Mouse (Mus musculus): ENCODE data around the gene Pced1a. TPM values are rescaled to one million over a fixed set of nuclear protein-coding genes. Genes with fewer than 3 reads are reported as not detected.

Pced1a gene
- polyA plus RNA-seq (2012; rRNA removed) (57.5 and 64.1 TPM in 2 replicates), polyA plus RNA-seq (2014; fragmentation: Nextera tagmentation; extraction: Ambion mirVana) (13.0 and 13.2 TPM in 2 replicates)

- Histone ChIP-seq H3K4me2 (replicated peaks; ENCODE audit: low read depth, low read length, severe bottlenecking) (peak within 1 kb of the TSS; percentile 89), H3K4me1 (ENCODE audit: control insufficient read depth, insufficient read depth, low read length) (peaks cover 17% of the 10 kb centered on the region), H3K9me3 (ENCODE audit: control insufficient read depth, low read length) (no peaks in the 10 kb centered on the region), H3K4me3 (replicated peaks; ENCODE audit: low read length) (peak within 1 kb of the TSS; percentile 71), H3K36me3 (ENCODE audit: control insufficient read depth, insufficient read depth, low read length) (0 out of 2 replicates have a peak, but pooled peaks cover 7% of the 10 kb centered on the region), H3K27ac (replicated peaks; ENCODE audit: low read depth, low read length) (peak within 1 kb of the TSS; percentile 95), H3K9ac (ENCODE audit: low read depth, low read length, severe bottlenecking) (peak within 1 kb of the TSS; percentile 70), H3K27me3 (ENCODE audit: control insufficient read depth, insufficient read depth, low read length) (no peaks in the 10 kb centered on the region)
- ATAC-seq (ENCODE audit: low FRiP score, low read depth), result peak; percentile 97
- peak; percentile 80; the same call in 1 of the 2 replicates for TF ChIP-seq POLR2A (IDR thresholded peaks at IDR 0.05; ENCODE audit: borderline replicate concordance, extremely low read depth, insufficient read depth, insufficient read length)
- WGBS, result under 1% methylated on average over 58 of the region's 58 CpGs
- DNase-seq (ENCODE audit: low spot score), result peak; percentile 90
Observed at GRCm38 (mm10) chr2:130424126-130424853, at the start of gene Pced1a, which contains the start of gene Vps16. Gene Pced1a, minus strand, starts transcription at chr2:130424701. Gene Vps16, plus strand, starts transcription at chr2:130424339.

GRCm38 (mm10) chr2:130472908-130473510, 48.5 kb upstream of the Pced1a start:
- H3K27ac ChIP-seq (replicated peaks; ENCODE audit: low read depth, low read length), result no peak overlapping the region
- WGBS, result 68% methylated on average over 8 of the region's 8 CpGs
- no peak overlapping the region for H3K4me3 ChIP-seq (replicated peaks; ENCODE audit: low read length)
- ATAC-seq (ENCODE audit: low FRiP score, low read depth), result no peak
- DNase-seq (ENCODE audit: low spot score), result no peak
- H3K36me3 ChIP-seq (ENCODE audit: control insufficient read depth, insufficient read depth, low read length), result no peaks in the 10 kb centered on the region; the same call in 1 of the 2 replicates
- H3K9me3 ChIP-seq (ENCODE audit: control insufficient read depth, low read length), result 0 out of 2 replicates have a peak, but pooled peaks cover 3% of the 10 kb centered on the region
- H3K4me2 ChIP-seq (replicated peaks; ENCODE audit: low read depth, low read length, severe bottlenecking), result no peak overlapping the region
- H3K4me1 ChIP-seq (ENCODE audit: control insufficient read depth, insufficient read depth, low read length), result peaks cover 9% of the 10 kb centered on the region; the same call in 1 of the 2 replicates
- no peak overlapping the region for H3K9ac ChIP-seq (ENCODE audit: low read depth, low read length, severe bottlenecking)
- TF ChIP-seq POLR2A (IDR thresholded peaks at IDR 0.05; ENCODE audit: borderline replicate concordance, extremely low read depth, insufficient read depth, insufficient read length), result no peak
- no peaks in the 10 kb centered on the region for H3K27me3 ChIP-seq (ENCODE audit: control insufficient read depth, insufficient read depth, low read length)

- no peak overlapping the region for H3K9ac ChIP-seq (ENCODE audit: low read depth, low read length, severe bottlenecking)
- 85% methylated on average over 2 of the region's 2 CpGs for WGBS
- H3K4me1 ChIP-seq (ENCODE audit: control insufficient read depth, insufficient read depth, low read length), result peaks cover 9% of the 10 kb centered on the region; the same call in 1 of the 2 replicates
- no peak overlapping the region for H3K4me2 ChIP-seq (replicated peaks; ENCODE audit: low read depth, low read length, severe bottlenecking)
- no peak overlapping the region for H3K27ac ChIP-seq (replicated peaks; ENCODE audit: low read depth, low read length)
- ATAC-seq (ENCODE audit: low FRiP score, low read depth) (no peak), DNase-seq (ENCODE audit: low spot score) (no peak)
- no peaks in the 10 kb centered on the region for H3K27me3 ChIP-seq (ENCODE audit: control insufficient read depth, insufficient read depth, low read length)
- no peak for TF ChIP-seq POLR2A (IDR thresholded peaks at IDR 0.05; ENCODE audit: borderline replicate concordance, extremely low read depth, insufficient read depth, insufficient read length)
- no peaks in the 10 kb centered on the region for H3K36me3 ChIP-seq (ENCODE audit: control insufficient read depth, insufficient read depth, low read length)
- H3K4me3 ChIP-seq (replicated peaks; ENCODE audit: low read length), result no peak overlapping the region
- no peaks in the 10 kb centered on the region for H3K9me3 ChIP-seq (ENCODE audit: control insufficient read depth, low read length)
Observed at GRCm38 (mm10) chr2:130469935-130470334, 45.4 kb upstream of the Pced1a start.

GRCm38 (mm10) chr2:130469366-130469765, 44.9 kb upstream of the Pced1a start:
- Histone ChIP-seq H3K4me3 (replicated peaks; ENCODE audit: low read length) (no peak overlapping the region), H3K27ac (replicated peaks; ENCODE audit: low read depth, low read length) (no peak overlapping the region), H3K9ac (ENCODE audit: low read depth, low read length, severe bottlenecking) (no peak overlapping the region), H3K4me1 (ENCODE audit: control insufficient read depth, insufficient read depth, low read length) (peaks cover 9% of the 10 kb centered on the region; the same call in 1 of the 2 replicates), H3K36me3 (ENCODE audit: control insufficient read depth, insufficient read depth, low read length) (no peaks in the 10 kb centered on the region), H3K4me2 (replicated peaks; ENCODE audit: low read depth, low read length, severe bottlenecking) (no peak overlapping the region), H3K27me3 (ENCODE audit: control insufficient read depth, insufficient read depth, low read length) (no peaks in the 10 kb centered on the region), H3K9me3 (ENCODE audit: control insufficient read depth, low read length) (no peaks in the 10 kb centered on the region)
- ATAC-seq (ENCODE audit: low FRiP score, low read depth), result peak; percentile 41; the same call in 1 of the 2 replicates
- TF ChIP-seq POLR2A (IDR thresholded peaks at IDR 0.05; ENCODE audit: borderline replicate concordance, extremely low read depth, insufficient read depth, insufficient read length), result no peak
- 62% methylated on average over 4 of the region's 4 CpGs for whole genome bisulfite sequencing
- peak; percentile 67 for DNase-seq (ENCODE audit: low spot score)

- Histone ChIP-seq H3K4me1 (ENCODE audit: control insufficient read depth, insufficient read depth, low read length) (peaks cover 9% of the 10 kb centered on the region; the same call in 1 of the 2 replicates), H3K27ac (replicated peaks; ENCODE audit: low read depth, low read length) (no peak overlapping the region), H3K4me3 (replicated peaks; ENCODE audit: low read length) (no peak overlapping the region), H3K9ac (ENCODE audit: low read depth, low read length, severe bottlenecking) (no peak overlapping the region), H3K9me3 (ENCODE audit: control insufficient read depth, low read length) (no peaks in the 10 kb centered on the region), H3K27me3 (ENCODE audit: control insufficient read depth, insufficient read depth, low read length) (no peaks in the 10 kb centered on the region), H3K36me3 (ENCODE audit: control insufficient read depth, insufficient read depth, low read length) (no peaks in the 10 kb centered on the region; the same call in 1 of the 2 replicates), H3K4me2 (replicated peaks; ENCODE audit: low read depth, low read length, severe bottlenecking) (no peak overlapping the region)
- WGBS, result 85% methylated on average over 1 of the region's 1 CpGs
- no peak for TF ChIP-seq POLR2A (IDR thresholded peaks at IDR 0.05; ENCODE audit: borderline replicate concordance, extremely low read depth, insufficient read depth, insufficient read length)
- no peak for DNase-seq (ENCODE audit: low spot score)
- no peak for ATAC-seq (ENCODE audit: low FRiP score, low read depth)
Observed at GRCm38 (mm10) chr2:130466438-130466837, 41.9 kb upstream of the Pced1a start.

All from limb, embryonic 14.5 days (tissue).